Mouse (Mus musculus) kidney, adult 2 months (tissue): Measurements from ENCODE around the gene Psme1.

ENCODE experiments used
- CTCF ChIP-seq: fragments of 200-500 bp; conservative IDR thresholded peaks from 2 replicates; pipeline ENCODE4 v1.5.1; 2011; ENCODE audit warnings: low read depth, mild to moderate bottlenecking, control low read depth, low read length, moderate library complexity, mixed read lengths; ENCODE audit not compliant: insufficient read depth, insufficient read length
- POLR2A ChIP-seq: fragments of 200-500 bp; IDR thresholded peaks from one replicate; pipeline ENCODE4 v1.6.1; 2011; ENCODE audit warnings: low read depth, low read length, control low read depth

GRCm38 (mm10) chr14:55586149-55586548, 8.2 kb downstream of the Psme1 start:
- TF ChIP-seq CTCF (no peak), POLR2A (no peak)
